13 mouse cellular contexts compared by ENCODE assay signal in the genomic region with DNA sequence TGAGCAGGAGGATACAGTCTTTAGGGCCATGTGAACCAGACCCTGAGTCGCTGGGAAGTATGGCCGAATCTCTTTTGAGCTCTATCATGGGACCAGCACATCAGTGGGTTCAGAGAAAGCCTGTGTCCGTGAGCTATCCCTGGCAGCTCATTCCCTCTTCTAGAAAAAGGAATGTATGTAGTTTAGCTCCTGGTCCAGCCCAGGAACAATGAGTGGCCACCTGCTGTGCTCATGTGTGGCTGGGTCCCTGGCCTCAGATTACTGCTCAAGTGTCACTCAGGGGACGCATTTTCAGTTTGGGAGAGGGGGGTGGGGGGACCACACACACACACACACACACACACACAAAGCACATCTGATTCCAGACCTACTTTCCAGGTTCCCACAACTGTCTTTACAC. TPM values are rescaled to one million over a fixed set of nuclear protein-coding genes. Genes with fewer than 3 reads are reported as not detected.
DNase-seq lines count a peak whose midpoint lies in the region.
"Had no signal": no experiment of that assay in that cellular context is flagged by ENCODE, and none has a peak within 500 bp of the region (broad histone marks: within the 10 kb centered on the region; RNA-seq: fewer than 3 reads in every experiment).

No protein-coding gene starts in this region.

- intact Hi-C loops in heart, postnatal 10 days (cut with DNase I): no loop called here

- peak; percentile 61 for DNase-seq in heart, adult 11 months
- no peak for DNase-seq in heart, postnatal 10 days
- peak; percentile 9 for DNase-seq in thymus, postnatal 4 days
- no peak for DNase-seq in thymus, adult 18-20 months
- DNase-seq in retina, embryonic 14.5 days (ENCODE audit: low spot score): peak; percentile 50
- DNase-seq in lung, postnatal 14 days: no peak
- DNase-seq: adrenal gland, adult 8-10 months; adrenal gland, postnatal 36 days; cerebellum, adult 2 months; cerebellum, postnatal 10 days; embryo, embryonic 11 days; heart, adult 18-20 months; heart, postnatal 14 days had no signal

RNA-seq across cellular contexts. Expression of gene Gnb1l, which starts 26.1 kb away (rescaled TPM):
- 1 to 10 TPM; 6.4 to 6.9 TPM for total RNA-seq in heart, postnatal 10 days (2021)

RNA-seq across cellular contexts. Expression of gene Rtl10, which starts 26.3 kb away (rescaled TPM):
- 1 to 10 TPM; 4.0 to 5.6 TPM for total RNA-seq in heart, postnatal 10 days (2021)

RNA-seq across cellular contexts. Expression of gene Comt, which starts 45.8 kb away (rescaled TPM):
- total RNA-seq in heart, postnatal 10 days (2021): 100 to 1,000 TPM; 133 to 156 TPM

RNA-seq across cellular contexts. Expression of gene Txnrd2, which starts 46.2 kb away (rescaled TPM):
- total RNA-seq in heart, postnatal 10 days (2021): 10 to 100 TPM; 30.0 to 32.0 TPM

Comparison
In these comparisons a context has a peak if more than half of its experiments do, and no peak if none do; other contexts are left out.
1. DNase-seq: peak in heart, adult 11 months (single experiment), thymus, postnatal 4 days (single experiment) and retina, embryonic 14.5 days (single experiment); none in heart, postnatal 10 days (0 of 2), thymus, adult 18-20 months (0 of 2) and lung, postnatal 14 days (single experiment).